Mouse (Mus musculus) myocyte (in vitro differentiated cells): ENCODE measurements at regions not wholly inside any gene's neighbourhood (a gene's known extent, or its start where the extent isn't known, plus 50 kb on each side); places are given as distances from the start of the nearest gene placed in this dataset.

Source experiments
- MYOG ChIP-seq, 3 experiments: IDR thresholded peaks; one replicate each; pipeline ENCODE4 v1.6.1; 2011; ENCODE audit warnings: control low read depth in 2 of 3, low read depth in 2 of 3, mild to moderate bottlenecking in 2 of 3; ENCODE audit not compliant: insufficient read length in 2 of 3, control insufficient read depth in 1 of 3, insufficient read depth in 1 of 3
- POLR2A ChIP-seq: IDR thresholded peaks from one replicate; pipeline ENCODE4 v1.6.1; 2011; ENCODE audit warnings: low read depth, mild to moderate bottlenecking, control low read depth, moderate library complexity; ENCODE audit not compliant: insufficient read length
- POLR2AphosphoS2 ChIP-seq: IDR thresholded peaks from one replicate; pipeline ENCODE4 v1.6.1; 2011; ENCODE audit warnings: low read depth, control low read depth; ENCODE audit not compliant: insufficient read length
- REST ChIP-seq: IDR thresholded peaks from one replicate; pipeline ENCODE4 v1.6.1; 2011; ENCODE audit warnings: mild to moderate bottlenecking, control low read depth, moderate library complexity; ENCODE audit not compliant: insufficient read depth, insufficient read length
- TCF12 ChIP-seq: IDR thresholded peaks from one replicate; pipeline ENCODE4 v1.6.1; 2011; ENCODE audit warnings: mild to moderate bottlenecking, control low read depth; ENCODE audit not compliant: poor library complexity, insufficient read depth, severe bottlenecking
- USF1 ChIP-seq: IDR thresholded peaks from one replicate; pipeline ENCODE4 v1.6.1; 2011; ENCODE audit warnings: low read depth, mild to moderate bottlenecking, control low read depth, moderate library complexity

DNA sequence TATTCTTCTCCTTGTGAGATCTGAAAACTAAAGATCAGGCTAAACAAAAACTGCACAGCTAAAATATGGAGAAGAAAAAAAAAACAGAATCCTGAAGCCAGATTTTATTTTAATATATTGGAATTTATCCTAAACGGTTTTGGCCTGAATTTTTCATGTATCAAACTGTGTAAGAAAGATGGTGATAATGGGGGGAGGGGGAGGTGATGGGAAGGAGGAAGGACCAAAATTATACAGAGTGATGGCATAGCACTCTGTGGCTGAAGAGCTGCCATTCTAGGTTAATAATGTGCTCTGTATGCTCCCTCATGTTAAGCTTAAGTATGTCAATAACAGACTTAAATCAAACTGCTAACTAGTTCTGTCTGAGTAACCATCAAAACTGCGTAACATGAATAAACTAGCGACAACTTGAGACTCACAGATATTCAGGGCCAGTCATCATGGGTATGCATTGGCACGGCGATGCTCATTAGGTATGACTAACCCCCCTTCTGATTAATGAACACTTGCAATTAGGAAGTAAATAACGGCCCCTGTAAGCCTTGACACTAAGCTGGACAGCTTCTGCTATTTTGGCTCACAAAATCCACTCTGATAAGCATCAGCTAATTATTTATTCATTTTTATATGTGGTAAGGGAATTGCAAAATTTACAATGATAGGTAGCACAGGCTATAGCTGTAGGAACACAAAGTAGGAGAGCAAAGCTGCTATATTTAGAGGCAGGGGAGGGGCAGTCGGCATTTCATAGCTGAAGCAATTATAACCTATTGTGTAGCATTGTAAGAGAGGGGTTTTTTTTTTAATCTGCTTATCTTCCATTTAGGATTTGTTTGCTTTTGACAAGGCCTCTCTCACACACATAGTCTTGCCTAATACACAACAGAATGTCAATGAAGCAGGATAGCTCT is 150.9 kb upstream of the Kirrel3 start:
- no peak for TF ChIP-seq USF1
- TF ChIP-seq TCF12, result no peak
- TF ChIP-seq POLR2A, result no peak
- TF ChIP-seq MYOG (IDR thresholded peaks at IDR 0.05; ENCODE audit: control insufficient read depth in 1 of 3, insufficient read depth in 1 of 3, insufficient read length in 2 of 3, low read depth in 2 of 3), result no peak
- TF ChIP-seq POLR2AphosphoS2, result no peak
- no peak for TF ChIP-seq REST
